Mouse (Mus musculus): ENCODE measurements around the gene Mob4.

Mob4 gene

DNA sequence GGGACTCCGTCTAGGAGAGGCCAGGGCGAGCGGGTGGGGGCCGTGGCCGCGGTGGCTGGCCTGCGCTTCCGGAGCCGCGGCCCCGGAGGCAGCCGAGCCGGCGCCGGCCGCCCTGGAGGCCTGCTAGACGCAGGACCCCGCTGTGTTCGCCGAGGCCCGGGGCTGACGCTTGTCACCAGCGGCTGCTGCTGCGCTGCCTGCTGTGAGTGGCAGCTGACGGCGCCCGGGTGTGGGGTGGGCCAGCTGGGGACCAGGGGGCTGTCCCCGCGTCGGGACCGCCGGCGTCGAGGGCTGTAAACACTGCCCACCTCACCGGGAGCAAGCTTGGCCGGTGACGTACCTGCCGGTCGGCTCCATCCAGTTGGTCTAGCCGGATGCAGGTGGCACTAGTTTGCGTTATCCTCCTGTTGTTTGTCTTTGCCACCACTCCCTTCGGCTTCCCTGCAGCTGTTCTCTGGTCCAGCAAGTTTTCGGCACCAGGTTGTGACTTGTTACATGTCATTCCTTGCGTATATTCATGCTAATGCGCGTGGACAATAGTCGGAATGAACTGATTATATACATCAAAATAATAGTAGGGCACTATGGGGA is 488 bp downstream of the Mob4 start:
- in situ Hi-C loops (cut with MboI, MseI), result no loop called here

DNA sequence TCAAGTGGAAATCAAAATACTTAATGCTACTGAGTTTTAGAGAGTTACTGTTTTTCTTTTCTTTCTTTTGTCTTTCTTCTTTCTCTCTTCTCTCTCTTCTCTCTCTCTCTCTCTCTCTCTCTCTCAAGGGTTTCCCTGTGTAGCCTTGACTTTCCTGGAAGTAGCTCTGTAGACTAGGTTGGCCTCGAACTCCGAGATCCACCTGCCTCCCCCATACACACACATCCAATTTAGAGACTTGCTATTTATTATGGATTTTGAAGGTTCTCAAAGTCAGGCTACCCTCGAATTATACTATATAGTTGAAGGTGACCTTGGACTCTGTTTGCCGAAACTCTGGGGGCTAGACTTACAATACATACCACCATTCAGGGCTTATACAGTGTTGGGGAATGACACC is 1.3 kb downstream of the Mob4 start:
- in situ Hi-C loops (cut with MboI, MseI), result no loop called here

DNA sequence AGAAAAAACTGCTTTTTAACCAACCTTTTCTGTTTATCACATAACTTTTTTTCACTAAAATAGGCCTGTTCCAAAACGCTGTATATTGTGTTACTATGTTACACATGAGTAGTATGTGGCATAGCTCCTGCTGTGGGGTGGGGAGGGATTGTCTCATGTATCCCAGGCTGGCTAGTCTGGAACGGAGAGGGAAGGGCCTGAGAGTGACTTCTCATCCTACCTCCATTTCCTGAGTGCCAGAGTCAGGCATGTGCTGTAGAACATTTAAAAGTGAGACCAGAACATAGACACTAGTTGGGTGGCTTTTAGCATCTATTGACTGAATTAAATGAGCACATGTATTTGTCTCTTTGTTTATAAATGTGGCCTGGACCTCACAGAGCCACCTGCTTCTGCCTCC is 2.1 kb downstream of the Mob4 start:
- in situ Hi-C loops (cut with MboI, MseI), result no loop called here

DNA sequence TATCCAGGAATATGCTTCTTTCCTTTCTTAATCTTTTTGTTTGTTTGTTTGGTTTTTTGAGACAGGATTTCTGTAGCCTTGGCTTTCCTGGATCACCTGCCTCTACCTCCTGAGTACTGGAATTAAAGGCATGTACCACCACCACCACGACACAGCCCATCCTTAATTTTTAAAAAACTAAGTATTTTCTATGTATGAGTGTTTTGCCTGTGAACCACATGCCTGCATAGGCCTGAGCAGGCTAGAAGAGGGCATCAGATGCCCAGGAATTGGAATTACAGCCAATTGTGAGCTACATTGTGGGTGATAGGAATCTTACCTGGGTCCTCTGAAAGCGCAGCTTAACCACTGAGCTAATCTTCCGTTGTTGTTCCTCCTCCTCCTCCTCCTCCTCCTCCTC is 3.3 kb downstream of the Mob4 start:
- in situ Hi-C loops (cut with MboI, MseI), result no loop called here

DNA sequence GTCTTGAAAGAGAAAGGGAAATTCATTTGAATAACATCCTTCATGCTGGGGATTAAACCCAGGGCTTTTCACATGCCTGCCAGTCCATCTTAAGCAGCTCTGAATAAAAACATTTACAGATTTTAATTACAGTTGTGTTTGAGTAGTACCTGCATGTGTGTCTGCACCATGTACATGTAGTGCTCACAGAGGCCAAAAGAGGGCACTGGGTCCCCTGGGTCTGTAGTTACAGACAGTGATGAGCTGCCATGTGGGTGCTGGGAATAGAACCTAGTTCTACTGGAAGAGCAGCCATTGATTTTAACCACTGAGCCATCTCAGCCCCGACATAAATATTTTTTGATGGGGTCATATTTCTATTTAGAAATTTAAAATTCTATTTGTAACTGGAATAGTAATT is 4.8 kb downstream of the Mob4 start:
- in situ Hi-C loops (cut with MboI, MseI), result no loop called here

DNA sequence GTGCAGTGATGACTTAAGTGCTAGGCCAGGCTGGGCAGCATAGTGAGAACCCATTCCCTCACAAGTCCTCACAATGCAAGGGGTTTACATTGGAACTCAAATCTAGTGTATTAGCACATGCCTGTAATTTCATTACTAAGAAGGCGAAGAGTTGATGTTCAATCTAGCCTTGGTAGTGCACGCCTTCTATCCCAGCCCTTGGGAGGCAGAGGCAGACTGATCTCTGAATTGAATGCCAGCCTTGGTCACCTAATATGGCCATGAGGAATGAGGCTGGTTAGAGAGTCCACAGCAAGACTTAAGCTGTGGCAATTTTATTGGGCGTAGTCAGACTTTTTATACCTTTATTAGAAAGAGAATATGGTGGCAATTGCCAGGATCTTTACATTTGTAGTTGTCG is 13.3 kb downstream of the Mob4 start:
- in situ Hi-C loops (cut with MboI, MseI), result loop anchor here (5.0 to 10.0 kb wide), 2 partner anchors 57 to 1650 kb away; partner anchors contain the start of genes Hspd1 and Hspe1

GRCm38 (mm10) chr1:55145556-55145955 is 14.5 kb downstream of the Mob4 start:
- in situ Hi-C loops (cut with MboI, MseI), result loop anchor here (10.0 kb wide), 1 partner anchor 1651 kb away; no protein-coding TSS in a partner anchor

GRCm38 (mm10) chr1:55157329-55157728 is 26.3 kb downstream of the Mob4 start:
- in situ Hi-C loops (cut with MboI, MseI), result no loop called here

GRCm38 (mm10) chr1:55158211-55158610 is 27.2 kb downstream of the Mob4 start:
- in situ Hi-C loops (cut with MboI, MseI), result no loop called here

GRCm38 (mm10) chr1:55158821-55159220 is 27.8 kb downstream of the Mob4 start:
- in situ Hi-C loops (cut with MboI, MseI), result no loop called here

DNA sequence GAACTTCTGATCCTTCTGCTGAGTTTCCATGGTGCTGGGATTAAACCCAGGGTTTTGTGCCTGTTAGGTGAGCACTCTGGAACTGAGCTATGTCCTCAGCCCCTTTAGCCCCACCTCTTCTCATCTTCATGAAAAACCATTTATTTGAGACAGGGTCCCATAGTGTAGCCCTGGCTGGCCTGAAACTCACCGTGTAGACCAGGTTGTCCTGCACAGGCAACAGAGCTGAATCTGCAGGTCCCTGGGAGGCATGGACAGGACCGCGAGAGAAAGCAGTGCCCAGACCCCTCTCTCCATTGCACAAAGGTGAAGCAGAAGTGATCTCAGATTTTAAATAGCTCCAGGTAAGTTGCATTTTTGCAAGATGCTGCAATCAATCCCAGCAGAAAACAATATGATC is 29.2 kb downstream of the Mob4 start:
- in situ Hi-C loops (cut with MboI, MseI), result no loop called here

DNA sequence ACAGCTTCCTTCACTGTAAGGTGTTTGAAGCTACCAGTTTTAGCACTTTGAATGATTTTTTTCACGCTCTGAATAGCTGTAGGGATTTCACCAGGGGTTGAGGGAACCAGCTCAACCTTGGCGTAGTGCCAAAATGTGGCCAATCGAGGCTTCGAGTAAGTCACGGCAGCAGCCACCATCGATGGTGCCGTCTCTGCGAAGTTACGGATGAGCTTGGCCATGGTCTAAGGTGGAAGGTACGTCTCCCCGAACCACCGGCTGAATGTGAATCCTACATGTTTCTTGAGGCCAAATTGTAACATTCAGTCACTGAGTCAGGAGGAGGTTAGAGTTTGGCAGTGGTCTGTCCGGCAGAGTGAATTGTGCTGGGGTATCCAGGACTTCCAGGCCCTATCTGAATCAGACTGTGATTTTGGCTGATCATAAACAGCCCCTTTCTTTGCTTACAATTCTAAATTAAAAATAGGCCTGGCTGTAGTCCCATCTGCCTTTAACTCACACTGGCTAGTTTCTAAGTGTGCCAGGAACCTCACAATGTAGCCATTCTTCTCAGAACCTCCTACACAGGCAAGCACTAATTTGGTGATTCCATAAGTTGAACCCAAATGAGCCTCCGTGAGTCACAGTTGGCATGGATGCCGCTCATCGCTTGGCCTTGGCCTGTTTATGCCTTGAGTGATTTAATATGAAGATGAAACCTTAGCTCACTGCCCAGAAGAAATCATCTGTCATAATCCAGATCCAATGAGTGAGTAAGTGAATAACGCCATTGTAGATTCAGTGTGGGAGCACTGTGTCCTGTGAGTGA is 30.0 kb downstream of the Mob4 start:
- in situ Hi-C loops (cut with MboI, MseI), result no loop called here

- in situ Hi-C loops (cut with MboI, MseI), result no loop called here
Observed at GRCm38 (mm10) chr1:55161895-55162294, 30.9 kb downstream of the Mob4 start.

DNA sequence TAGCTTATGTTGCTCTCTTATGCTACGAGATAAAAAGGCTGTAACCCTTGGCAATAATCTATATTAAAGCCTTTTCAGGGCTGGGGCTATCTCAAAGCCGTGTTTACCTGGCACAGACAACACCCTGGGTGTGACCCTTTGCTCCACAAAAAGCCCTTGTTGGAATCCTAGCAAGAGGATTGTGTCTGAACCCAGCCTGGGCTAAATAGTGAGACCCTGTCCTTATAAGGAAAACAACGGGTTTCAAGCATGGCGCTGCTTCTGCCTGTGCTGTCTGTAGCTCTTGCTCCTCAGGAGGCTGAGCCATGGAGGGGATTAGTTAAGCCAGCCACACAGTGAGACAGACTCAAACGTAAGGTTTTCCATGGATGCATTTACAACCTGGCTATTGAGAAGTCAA is 31.8 kb downstream of the Mob4 start:
- in situ Hi-C loops (cut with MboI, MseI), result no loop called here

DNA sequence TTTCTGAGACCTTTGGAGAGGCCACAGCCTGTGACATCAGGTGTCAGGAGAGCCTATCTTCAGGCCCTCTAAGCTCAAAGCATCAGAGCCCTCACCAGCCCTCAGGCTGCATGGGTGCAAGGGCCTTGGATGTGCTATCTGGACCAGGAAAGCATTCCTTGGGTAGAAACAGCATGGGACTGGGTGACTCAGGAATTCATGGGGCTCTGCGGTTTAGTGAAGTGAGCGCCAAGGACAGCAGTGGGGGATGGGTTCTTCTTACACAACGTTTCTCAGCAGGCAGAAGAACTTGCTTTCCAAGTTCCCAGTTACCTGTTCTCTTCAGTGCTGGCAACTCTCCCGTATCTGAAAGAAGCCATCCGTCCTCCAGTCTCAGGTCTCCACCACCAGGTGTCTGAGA is 33.0 kb downstream of the Mob4 start:
- in situ Hi-C loops (cut with MboI, MseI), result no loop called here

- in situ Hi-C loops (cut with MboI, MseI), result no loop called here
Observed at GRCm38 (mm10) chr1:55167560-55167959, 36.5 kb downstream of the Mob4 start.

DNA sequence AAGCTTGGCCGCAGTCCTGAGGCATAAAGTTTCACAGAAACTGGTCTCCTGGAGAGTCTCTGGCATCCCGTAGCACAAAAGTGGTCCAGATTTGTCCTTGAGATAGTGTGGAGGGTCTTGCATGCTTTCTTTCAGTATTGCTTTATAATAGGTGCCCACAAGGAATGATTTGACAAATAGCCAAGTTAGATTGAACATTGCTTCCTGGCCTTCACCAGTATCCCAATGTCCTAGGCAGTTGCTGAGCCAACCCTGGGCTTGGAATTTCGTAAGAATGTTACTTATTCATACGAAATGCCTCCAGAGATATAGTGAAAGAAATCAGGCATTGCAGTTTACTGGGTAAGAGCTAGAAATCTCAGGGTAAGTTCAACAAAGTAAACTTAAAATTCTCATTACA is 37.6 kb downstream of the Mob4 start:
- in situ Hi-C loops (cut with MboI, MseI), result no loop called here

- in situ Hi-C loops (cut with MboI, MseI), result no loop called here
Observed at GRCm38 (mm10) chr1:55171361-55172325, 40.6 kb downstream of the Mob4 start.

DNA sequence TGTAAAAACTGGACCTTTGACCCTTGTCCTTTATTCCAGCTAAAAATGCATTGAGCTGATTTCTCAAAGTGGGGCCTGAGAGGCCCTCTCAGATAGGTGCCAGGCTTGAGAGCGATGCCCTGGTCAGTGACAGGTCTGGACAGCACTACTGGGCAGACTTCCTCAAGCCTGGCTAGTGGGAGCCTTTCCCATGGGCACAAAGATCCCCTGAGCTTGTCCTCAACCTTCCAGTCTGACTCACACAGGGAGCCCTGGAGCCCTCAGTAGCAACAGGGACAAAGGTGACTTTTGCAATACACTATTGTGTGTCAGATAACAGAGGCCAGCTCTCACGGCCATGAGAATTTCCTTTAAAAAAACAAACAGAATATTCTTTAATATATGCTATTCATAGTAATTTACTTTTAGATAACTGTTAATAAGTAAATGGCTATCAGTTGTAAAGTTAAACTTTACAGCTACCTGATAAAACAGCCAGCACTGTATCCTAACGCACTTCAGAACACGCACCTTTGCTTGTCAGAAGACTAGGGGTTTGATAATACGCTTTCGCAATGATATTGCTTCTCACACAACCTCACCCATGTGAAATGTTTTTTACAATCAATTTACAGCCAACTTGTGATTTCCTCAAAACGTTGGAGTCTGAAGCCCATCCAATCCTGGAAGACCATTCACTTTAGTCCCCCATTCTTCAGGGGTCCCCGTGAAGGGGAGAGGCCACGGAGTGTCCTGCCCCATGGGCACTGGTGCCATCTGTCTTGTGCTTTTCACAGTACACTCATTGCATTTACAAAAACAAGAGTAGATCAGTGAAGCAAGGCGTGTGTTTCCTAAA is 42.9 kb downstream of the Mob4 start:
- in situ Hi-C loops (cut with MboI, MseI), result no loop called here

- in situ Hi-C loops (cut with MboI, MseI), result no loop called here
Observed at GRCm38 (mm10) chr1:55174558-55175034, 43.6 kb downstream of the Mob4 start.

GRCm38 (mm10) chr1:55179917-55180566 is 49.0 kb downstream of the Mob4 start:
- in situ Hi-C loops (cut with MboI, MseI), result no loop called here
